Comparison of ENCODE assay signal across 31 mouse cellular contexts in genomic region chr11:54976351-54976750, GRCm38 (mm10).
"Had no signal": no experiment of that assay in that cellular context is flagged by ENCODE, and none has a peak within 500 bp of the region (broad histone marks: within the 10 kb centered on the region; RNA-seq: fewer than 3 reads in every experiment).

No protein-coding gene starts in this region.

- H3K9me3 ChIP-seq: limb, embryonic 10.5 days; limb, embryonic 13.5 days; limb, embryonic 15.5 days; liver, embryonic 12.5 days; liver, embryonic 13.5 days; liver, embryonic 15.5 days; lung, embryonic 15.5 days; megakaryocyte, embryonic 14.5 days; midbrain, embryonic 10.5 days; midbrain, embryonic 12.5 days; midbrain, embryonic 13.5 days; midbrain, embryonic 15.5 days; neural tube, embryonic 12.5 days had no signal

- ATAC-seq: liver, embryonic 12.5 days; liver, postnatal 0 days; lung, postnatal 0 days; midbrain, embryonic 13.5 days; midbrain, embryonic 15.5 days; midbrain, embryonic 16.5 days had no signal

- H3K4me1 ChIP-seq: midbrain, embryonic 15.5 days had no signal

- H3K4me3 ChIP-seq: limb, embryonic 10.5 days; limb, embryonic 12.5 days; limb, embryonic 13.5 days; limb, embryonic 15.5 days; liver, embryonic 12.5 days; liver, embryonic 13.5 days; liver, embryonic 15.5 days; lung, embryonic 15.5 days; midbrain, embryonic 10.5 days; midbrain, embryonic 12.5 days; midbrain, embryonic 13.5 days; midbrain, embryonic 15.5 days; neural tube, embryonic 12.5 days had no signal

- DNase-seq: left cerebral cortex, postnatal 4 days; liver; liver, embryonic 13.5 days; liver, postnatal 0 days; lung, adult 18-20 months; lung, adult 2 months; lung, embryonic 14.5 days; lung, postnatal 10 days; lung, postnatal 14 days; lung, postnatal 36 days; lung, postnatal 4 days; midbrain, embryonic 14.5 days had no signal

- H3K36me3 ChIP-seq: midbrain, embryonic 12.5 days; midbrain, embryonic 15.5 days had no signal

- H3K27me3 ChIP-seq: limb, embryonic 12.5 days; limb, embryonic 13.5 days; limb, embryonic 15.5 days; liver, embryonic 12.5 days; liver, embryonic 13.5 days; liver, embryonic 15.5 days; lung, embryonic 15.5 days; megakaryocyte, embryonic 14.5 days; midbrain, embryonic 12.5 days; midbrain, embryonic 13.5 days; midbrain, embryonic 15.5 days; neural tube, embryonic 12.5 days had no signal

- H3K27ac ChIP-seq: limb, embryonic 10.5 days; limb, embryonic 12.5 days; limb, embryonic 13.5 days; limb, embryonic 15.5 days; liver, embryonic 12.5 days; liver, embryonic 13.5 days; liver, embryonic 14.5 days; liver, embryonic 15.5 days; lung, embryonic 15.5 days; macrophage; midbrain, embryonic 10.5 days; midbrain, embryonic 12.5 days; midbrain, embryonic 13.5 days; midbrain, embryonic 15.5 days; neural tube, embryonic 12.5 days had no signal

- H3K4me2 ChIP-seq: limb, embryonic 12.5 days; limb, embryonic 13.5 days; limb, embryonic 15.5 days; liver, embryonic 11.5 days; liver, embryonic 12.5 days; liver, embryonic 13.5 days; liver, embryonic 15.5 days; lung, embryonic 14.5 days; lung, embryonic 15.5 days; midbrain, embryonic 11.5 days; midbrain, embryonic 12.5 days; midbrain, embryonic 13.5 days; midbrain, embryonic 15.5 days; neural tube, embryonic 12.5 days had no signal

- H3K9ac ChIP-seq: limb, embryonic 12.5 days; limb, embryonic 13.5 days; limb, embryonic 15.5 days; liver, embryonic 12.5 days; liver, embryonic 13.5 days; liver, embryonic 14.5 days; liver, embryonic 15.5 days; liver, postnatal 0 days; lung, embryonic 14.5 days; lung, embryonic 15.5 days; midbrain, embryonic 12.5 days; midbrain, embryonic 13.5 days; midbrain, embryonic 15.5 days; neural tube, embryonic 12.5 days had no signal
